Mouse (Mus musculus): ENCODE results near the gene Spg11. TPM values are rescaled to one million over a fixed set of nuclear protein-coding genes. Genes with fewer than 3 reads are reported as not detected.
"Not testable (repeated sequence)": the region's sequence is repeated elsewhere in the genome, so short reads cannot be mapped to it uniquely, and the experiment has no call there.

The Spg11 gene
- polyA plus RNA-seq, 1 experiment from 2014 or later, result 12.1 TPM

DNA sequence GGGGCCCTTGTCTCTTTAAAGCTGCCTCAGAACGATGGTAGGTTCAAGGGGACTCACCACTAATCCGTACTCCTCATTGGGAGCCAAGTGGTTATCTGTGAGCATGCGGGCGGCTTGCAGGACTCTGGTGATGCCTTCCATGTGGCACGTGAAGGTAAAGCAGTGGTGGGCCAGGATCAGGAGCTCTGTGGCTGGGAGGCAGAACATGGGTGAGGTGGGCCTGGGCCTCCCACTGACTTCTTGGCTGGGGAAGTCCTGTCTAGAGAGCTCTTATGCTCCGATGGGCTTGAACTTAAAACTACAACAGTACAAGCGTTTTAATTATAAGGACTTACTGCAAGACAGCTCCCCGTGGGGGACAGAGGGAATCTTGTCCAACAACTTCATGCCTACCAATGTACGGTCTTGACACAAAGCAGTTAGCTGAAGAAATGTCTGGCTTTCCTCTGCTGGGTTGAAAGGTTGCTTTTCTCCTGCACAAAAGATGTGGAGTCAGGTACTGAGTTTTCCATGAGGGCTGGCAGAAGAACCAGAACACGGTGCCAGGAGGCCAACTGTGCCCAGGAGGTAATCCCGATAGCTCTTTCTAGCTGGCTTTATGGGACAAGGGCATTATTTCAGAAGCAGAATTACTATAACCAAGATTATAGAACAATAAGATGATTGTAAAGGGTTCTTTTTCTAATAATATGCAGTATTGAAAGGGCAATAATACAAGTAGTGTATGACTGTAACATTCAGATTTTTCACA, 58.6 kb downstream of the Spg11 start:
- H3K9ac ChIP-seq (replicated peaks; ENCODE audit: low read length), result no peak overlapping the region
- H3K4me1 ChIP-seq (ENCODE audit: control insufficient read depth, insufficient read depth, low read length), result no peaks in the 10 kb centered on the region
- H3K27ac ChIP-seq (replicated peaks; ENCODE audit: low read depth, low read length), result no peak overlapping the region
- H3K36me3 ChIP-seq (ENCODE audit: control insufficient read depth, insufficient read depth, low read length), result peaks cover 50% of the 10 kb centered on the region
- H3K27me3 ChIP-seq (ENCODE audit: control insufficient read depth, insufficient read depth, low read length), result no peaks in the 10 kb centered on the region
- WGBS, result 90% methylated on average over 11 of the region's 11 CpGs
- H3K9me3 ChIP-seq (ENCODE audit: control insufficient read depth, low read length), result no peaks in the 10 kb centered on the region
- no peak overlapping the region for H3K4me3 ChIP-seq (replicated peaks; ENCODE audit: low read depth, low read length)
- DNase-seq (no peak), ATAC-seq (ENCODE audit: low FRiP score, low TSS enrichment) (no peak)
- no peak overlapping the region for H3K4me2 ChIP-seq (ENCODE audit: low read length)

DNA sequence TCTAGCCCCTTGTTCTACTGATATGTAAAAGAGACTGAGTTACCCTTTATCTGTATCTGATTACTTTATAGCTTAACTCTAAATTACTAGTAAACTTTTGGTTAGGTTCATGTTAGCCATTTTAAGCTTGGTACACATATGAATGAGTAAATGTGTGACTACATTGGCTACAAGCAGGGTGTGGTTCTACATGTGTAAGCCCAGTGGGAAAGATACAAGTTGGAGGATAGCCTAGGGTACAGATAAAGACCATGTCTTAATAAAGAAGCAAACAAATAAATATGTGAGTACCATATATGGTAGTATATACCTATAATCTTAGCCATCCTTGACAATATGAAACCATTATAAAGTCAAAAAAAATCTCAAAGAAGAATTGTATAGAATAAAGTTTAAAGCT, 74.3 kb downstream of the Spg11 start:
- Histone ChIP-seq H3K27ac (replicated peaks; ENCODE audit: low read depth, low read length) (no peak overlapping the region), H3K9ac (replicated peaks; ENCODE audit: low read length) (no peak overlapping the region), H3K4me1 (ENCODE audit: control insufficient read depth, insufficient read depth, low read length) (no peaks in the 10 kb centered on the region), H3K27me3 (ENCODE audit: control insufficient read depth, insufficient read depth, low read length) (no peaks in the 10 kb centered on the region), H3K36me3 (ENCODE audit: control insufficient read depth, insufficient read depth, low read length) (peaks cover 17% of the 10 kb centered on the region), H3K4me2 (ENCODE audit: low read length) (no peak overlapping the region), H3K9me3 (ENCODE audit: control insufficient read depth, low read length) (no peaks in the 10 kb centered on the region), H3K4me3 (replicated peaks; ENCODE audit: low read depth, low read length) (no peak overlapping the region)
- ATAC-seq (ENCODE audit: low FRiP score, low TSS enrichment) (no peak), DNase-seq (no peak)

DNA sequence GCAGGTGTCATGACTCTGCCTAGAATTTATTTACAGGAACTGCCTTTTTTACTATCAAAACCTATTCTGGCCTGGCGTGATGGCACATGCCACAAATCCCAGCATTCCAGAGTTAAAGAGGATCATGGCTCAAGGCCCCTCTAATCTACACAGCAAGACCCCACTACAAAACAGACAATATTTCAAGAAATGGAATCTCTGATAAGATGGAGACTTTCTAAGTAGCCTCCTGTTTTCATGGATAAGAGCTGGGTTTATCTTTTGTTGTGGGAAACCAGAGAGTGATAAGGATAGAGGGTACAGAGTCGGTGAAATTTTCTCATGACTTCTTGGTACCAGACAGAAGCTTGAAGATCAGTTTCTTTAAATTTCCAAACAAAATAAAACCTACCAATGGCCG, 82.1 kb downstream of the Spg11 start:
- Histone ChIP-seq H3K9ac (replicated peaks; ENCODE audit: low read length) (no peak overlapping the region), H3K4me1 (ENCODE audit: control insufficient read depth, insufficient read depth, low read length) (no peaks in the 10 kb centered on the region), H3K4me3 (replicated peaks; ENCODE audit: low read depth, low read length) (no peak overlapping the region), H3K27me3 (ENCODE audit: control insufficient read depth, insufficient read depth, low read length) (no peaks in the 10 kb centered on the region), H3K9me3 (ENCODE audit: control insufficient read depth, low read length) (no peaks in the 10 kb centered on the region), H3K4me2 (ENCODE audit: low read length) (no peak overlapping the region), H3K36me3 (ENCODE audit: control insufficient read depth, insufficient read depth, low read length) (0 out of 2 replicates have a peak, but pooled peaks cover 9% of the 10 kb centered on the region), H3K27ac (replicated peaks; ENCODE audit: low read depth, low read length) (no peak overlapping the region)
- 96% methylated on average over 3 of the region's 3 CpGs for WGBS
- DNase-seq (no peak), ATAC-seq (ENCODE audit: low FRiP score, low TSS enrichment) (no peak)

DNA sequence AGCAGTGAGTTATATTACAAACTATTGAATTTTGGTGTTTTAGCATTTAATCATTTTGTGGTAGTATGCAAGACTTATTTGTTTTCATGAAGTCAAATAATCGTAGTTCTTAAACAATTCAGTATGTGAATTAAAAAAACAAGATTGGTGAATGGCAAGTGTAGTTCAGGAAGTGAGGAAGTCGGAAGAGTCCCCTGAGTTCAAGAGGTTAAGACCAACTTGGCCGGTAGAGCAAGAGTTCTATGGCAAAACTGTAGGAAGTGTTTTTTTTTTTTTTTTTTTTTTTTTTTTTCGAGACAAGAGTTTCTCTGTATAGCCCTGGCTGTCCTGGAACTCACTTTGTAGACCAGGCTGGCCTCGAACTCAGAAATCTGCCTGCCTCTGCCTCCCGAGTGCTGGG, 86.2 kb downstream of the Spg11 start:
- Histone ChIP-seq H3K4me3 (replicated peaks; ENCODE audit: low read depth, low read length) (no peak overlapping the region), H3K36me3 (ENCODE audit: control insufficient read depth, insufficient read depth, low read length) (0 out of 2 replicates have a peak, but pooled peaks cover 12% of the 10 kb centered on the region), H3K9me3 (ENCODE audit: control insufficient read depth, low read length) (no peaks in the 10 kb centered on the region), H3K4me1 (ENCODE audit: control insufficient read depth, insufficient read depth, low read length) (no peaks in the 10 kb centered on the region; the same call in 1 of the 2 replicates), H3K27ac (replicated peaks; ENCODE audit: low read depth, low read length) (no peak overlapping the region), H3K27me3 (ENCODE audit: control insufficient read depth, insufficient read depth, low read length) (no peaks in the 10 kb centered on the region), H3K4me2 (ENCODE audit: low read length) (no peak overlapping the region), H3K9ac (replicated peaks; ENCODE audit: low read length) (no peak overlapping the region)
- 95% methylated on average over 6 of the region's 6 CpGs for WGBS
- no peak for ATAC-seq (ENCODE audit: low FRiP score, low TSS enrichment)
- DNase-seq, result no peak

DNA sequence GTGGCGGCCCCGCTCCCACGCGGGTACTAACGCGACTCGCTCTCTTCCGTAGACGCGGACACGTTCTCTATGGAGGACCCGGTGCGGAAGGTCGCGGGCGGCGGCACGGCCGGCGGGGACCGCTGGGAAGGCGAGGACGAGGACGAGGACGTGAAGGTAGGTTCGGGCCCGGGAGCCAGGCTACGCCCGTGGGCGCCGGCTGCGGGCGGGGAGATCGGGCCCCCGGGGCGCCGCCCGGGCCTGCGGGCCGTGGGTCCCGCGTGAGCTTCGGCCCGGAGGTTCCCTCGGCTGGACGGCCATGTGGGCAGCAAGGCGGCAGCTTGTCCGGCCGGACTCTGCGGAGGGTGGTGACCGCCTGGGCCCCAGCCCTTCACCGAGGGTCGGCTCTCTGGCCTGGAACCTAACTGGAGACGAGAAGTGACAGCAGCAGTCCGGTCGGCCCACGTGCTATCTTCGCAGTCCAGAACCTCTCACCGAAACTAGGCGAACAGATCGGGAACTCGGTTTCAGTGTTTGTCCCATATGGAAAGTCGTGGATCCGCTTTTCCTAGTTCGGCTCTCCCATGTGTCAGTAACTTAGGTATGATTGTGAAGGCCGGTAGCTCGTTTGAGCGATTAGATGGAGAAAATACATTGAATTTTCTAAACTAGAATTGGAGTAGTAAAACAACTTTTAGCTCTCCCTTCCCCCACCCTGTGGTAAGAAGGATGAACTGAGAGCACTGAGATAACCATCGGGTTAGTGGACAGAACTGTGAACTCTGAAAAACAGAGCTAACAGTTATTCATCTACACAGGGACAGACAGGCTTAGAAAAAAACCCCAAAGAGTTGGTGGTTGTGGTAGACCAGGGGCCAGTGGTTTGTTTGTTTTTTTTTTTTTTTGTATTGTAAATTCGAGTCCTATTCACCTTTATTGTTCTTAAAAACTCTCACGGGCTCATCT, 89.2 kb downstream of the Spg11 start:
- no peaks in the 10 kb centered on the region for H3K9me3 ChIP-seq (ENCODE audit: control insufficient read depth, low read length)
- DNase-seq, result peak; percentile 39

DNA sequence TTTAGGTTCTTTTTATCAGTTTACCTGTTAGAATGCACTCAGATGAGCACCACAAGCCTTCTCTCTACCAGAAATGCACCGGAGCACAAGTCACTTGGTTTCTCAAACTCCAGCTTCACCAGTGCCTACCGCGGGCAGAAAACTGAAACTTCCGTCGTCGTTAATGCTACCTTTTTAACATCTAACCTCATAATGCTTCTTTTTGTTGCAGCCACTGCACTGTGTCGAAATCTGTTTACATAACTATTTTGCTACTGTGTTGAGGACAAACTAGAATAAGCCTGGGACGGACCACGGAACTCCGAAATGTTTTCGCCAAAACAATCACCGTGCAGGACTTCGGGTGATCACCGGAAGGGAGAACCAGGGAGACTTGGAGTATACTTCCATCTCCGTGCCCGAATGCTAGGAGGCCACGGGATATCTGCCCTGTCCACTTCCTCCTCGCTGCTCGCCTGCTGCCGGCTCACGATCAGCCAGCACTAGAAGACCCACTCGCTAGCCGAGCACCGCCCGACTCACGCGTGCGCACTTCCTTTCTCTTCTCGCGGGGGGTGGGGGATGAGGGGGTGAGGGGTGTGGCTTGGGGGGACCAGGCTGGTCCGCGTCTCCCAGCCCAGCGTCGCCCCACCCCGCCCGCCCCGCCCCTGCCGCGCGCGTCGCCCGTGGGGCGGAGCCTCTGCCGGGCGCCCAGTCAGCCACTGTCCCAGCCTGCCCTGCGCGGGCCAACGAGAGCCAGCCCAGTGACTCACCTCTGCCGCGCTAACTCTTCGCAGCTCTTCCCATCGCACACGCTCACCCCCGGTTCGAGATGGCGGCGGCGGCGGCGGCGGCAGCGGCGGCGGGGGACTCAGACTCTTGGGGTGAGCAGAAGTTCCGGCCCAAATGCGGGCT, 90.1 kb downstream of the Spg11 start, which contains the start of gene Eif3j1:
TSS of gene Eif3j1 (plus strand) at position 685 of the 894 bp plus-strand sequence.
- Histone ChIP-seq H3K36me3 (ENCODE audit: control insufficient read depth, insufficient read depth, low read length) (0 out of 2 replicates have a peak, but pooled peaks cover 3% of the 10 kb centered on the region), H3K4me3 (replicated peaks; ENCODE audit: low read depth, low read length) (peak within 1 kb of the TSS; percentile 86), H3K27ac (replicated peaks; ENCODE audit: low read depth, low read length) (peak within 1 kb of the TSS; percentile 82), H3K9ac (replicated peaks; ENCODE audit: low read length) (peak within 1 kb of the TSS; percentile 76), H3K27me3 (ENCODE audit: control insufficient read depth, insufficient read depth, low read length) (no peaks in the 10 kb centered on the region), H3K9me3 (ENCODE audit: control insufficient read depth, low read length) (no peaks in the 10 kb centered on the region), H3K4me1 (ENCODE audit: control insufficient read depth, insufficient read depth, low read length) (no peaks in the 10 kb centered on the region; the same call in 1 of the 2 replicates), H3K4me2 (ENCODE audit: low read length) (peak within 1 kb of the TSS; percentile 78)
- peak; percentile 96 for DNase-seq
- under 1% methylated on average over 67 of the region's 67 CpGs for WGBS
- ATAC-seq (ENCODE audit: low FRiP score, low TSS enrichment), result peak; percentile 100

More for the DNA sequence above, 89.2 kb downstream of the Spg11 start:
- 0 out of 2 replicates have a peak, but pooled peaks cover 8% of the 10 kb centered on the region for H3K36me3 ChIP-seq (ENCODE audit: control insufficient read depth, insufficient read depth, low read length)
- 1% methylated on average over 71 of the region's 71 CpGs for WGBS
- peak overlapping the region; percentile 76 for H3K9ac ChIP-seq (replicated peaks; ENCODE audit: low read length)
- peak overlapping the region; percentile 82 for H3K27ac ChIP-seq (replicated peaks; ENCODE audit: low read depth, low read length)
- ATAC-seq (ENCODE audit: low FRiP score, low TSS enrichment), result peak; percentile 74
- H3K4me1 ChIP-seq (ENCODE audit: control insufficient read depth, insufficient read depth, low read length), result no peaks in the 10 kb centered on the region; the same call in 1 of the 2 replicates
- no peaks in the 10 kb centered on the region for H3K27me3 ChIP-seq (ENCODE audit: control insufficient read depth, insufficient read depth, low read length)
- peak overlapping the region; percentile 86 for H3K4me3 ChIP-seq (replicated peaks; ENCODE audit: low read depth, low read length)
- H3K4me2 ChIP-seq (ENCODE audit: low read length), result peak overlapping the region; percentile 78

DNA sequence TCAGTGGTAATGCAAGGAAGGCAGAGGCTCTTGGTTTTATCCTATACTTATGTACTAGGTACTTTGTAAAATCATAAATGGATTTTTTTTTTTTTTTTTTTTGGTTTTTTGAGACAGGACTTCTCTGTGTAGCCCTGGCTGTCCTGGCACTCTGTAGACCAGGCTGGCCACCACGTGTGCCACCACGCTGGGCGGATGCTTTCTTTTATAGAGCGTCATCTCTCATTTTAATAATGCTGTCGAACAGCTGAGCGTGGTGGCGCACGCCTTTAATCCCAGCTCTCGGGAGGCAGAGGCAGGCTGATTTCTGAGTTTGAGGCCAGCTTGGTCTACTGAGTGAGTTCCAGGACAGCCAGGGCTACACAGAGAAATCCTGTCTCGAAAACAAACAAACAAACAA, 91.1 kb downstream of the Spg11 start:
- 91% methylated on average over 10 of the region's 10 CpGs for WGBS
- H3K27me3 ChIP-seq (ENCODE audit: control insufficient read depth, insufficient read depth, low read length); H3K4me2 ChIP-seq (ENCODE audit: low read length); DNase-seq; H3K27ac ChIP-seq (replicated peaks; ENCODE audit: low read depth, low read length); H3K4me3 ChIP-seq (replicated peaks; ENCODE audit: low read depth, low read length); H3K9ac ChIP-seq (replicated peaks; ENCODE audit: low read length); H3K4me1 ChIP-seq (ENCODE audit: control insufficient read depth, insufficient read depth, low read length); H3K9me3 ChIP-seq (ENCODE audit: control insufficient read depth, low read length); H3K36me3 ChIP-seq (ENCODE audit: control insufficient read depth, insufficient read depth, low read length); ATAC-seq (ENCODE audit: low FRiP score, low TSS enrichment): not testable (repeated sequence)

DNA sequence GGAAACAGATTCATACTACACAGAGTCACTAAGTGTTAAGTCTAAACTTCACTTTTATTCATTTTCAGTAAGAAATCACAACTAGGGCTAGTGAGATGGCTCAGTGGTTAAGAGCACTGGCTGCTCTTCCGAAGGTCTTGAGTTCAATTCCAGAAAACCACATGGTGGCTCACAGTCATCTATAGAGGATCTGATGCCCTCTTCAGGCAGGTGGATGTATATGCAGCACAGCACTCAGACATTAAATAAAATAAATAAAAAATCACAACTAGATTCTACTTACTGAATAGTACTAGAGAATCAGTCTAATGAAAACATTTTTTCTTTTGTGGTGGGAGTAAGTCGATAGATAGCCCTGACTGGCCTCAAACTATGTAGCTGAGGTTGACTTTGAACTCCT, 95.9 kb downstream of the Spg11 start:
- DNase-seq, result no peak
- ATAC-seq (ENCODE audit: low FRiP score, low TSS enrichment), result no peak
- no peaks in the 10 kb centered on the region for H3K27me3 ChIP-seq (ENCODE audit: control insufficient read depth, insufficient read depth, low read length)
- 87% methylated on average over 2 of the region's 2 CpGs for WGBS
- H3K9me3 ChIP-seq (ENCODE audit: control insufficient read depth, low read length), result no peaks in the 10 kb centered on the region
- no peaks in the 10 kb centered on the region for H3K4me1 ChIP-seq (ENCODE audit: control insufficient read depth, insufficient read depth, low read length)
- no peak overlapping the region for H3K27ac ChIP-seq (replicated peaks; ENCODE audit: low read depth, low read length)
- H3K4me3 ChIP-seq (replicated peaks; ENCODE audit: low read depth, low read length), result no peak overlapping the region
- H3K9ac ChIP-seq (replicated peaks; ENCODE audit: low read length), result no peak overlapping the region
- no peak overlapping the region for H3K4me2 ChIP-seq (ENCODE audit: low read length)
- H3K36me3 ChIP-seq (ENCODE audit: control insufficient read depth, insufficient read depth, low read length), result no peaks in the 10 kb centered on the region
